Mouse (Mus musculus): ENCODE data around the gene Ptprj. TPM values are rescaled to one million over a fixed set of nuclear protein-coding genes. Genes with fewer than 3 reads are reported as not detected.

The Ptprj gene
- total and polyA plus RNA-seq, 2 experiments, result 12.1 to 35.2 TPM

GRCm38 (mm10) chr2:90543106-90543702 is 37.2 kb downstream of the Ptprj start:
- 93% methylated on average over 6 of the region's 6 CpGs for WGBS
- Histone ChIP-seq H3K4me1 (ENCODE audit: control insufficient read depth, insufficient read depth, low read length) (peaks cover 24% of the 10 kb centered on the region), H3K27me3 (ENCODE audit: control insufficient read depth, insufficient read depth, low read length) (no peaks in the 10 kb centered on the region), H3K79me2 (ENCODE audit: control insufficient read depth, insufficient read depth, low read length) (peaks cover 54% of the 10 kb centered on the region), H3K36me3 (ENCODE audit: control insufficient read depth, insufficient read depth, low read length) (no peaks in the 10 kb centered on the region), H3K27ac (replicated peaks; ENCODE audit: insufficient read depth, low read depth, low read length) (no peak overlapping the region), H3K9ac (ENCODE audit: low read depth, low read length) (no peak overlapping the region), H3K4me3 (ENCODE audit: insufficient read depth, low read depth, low read length) (no peak overlapping the region)
- DNase-seq (ENCODE audit: extremely low read depth, low read depth, low spot score), result no peak
- TF ChIP-seq CTCF (IDR thresholded peaks at IDR 0.05; ENCODE audit: low read depth, low read length), result no peak
- no peak for TF ChIP-seq POLR2A (IDR thresholded peaks at IDR 0.05; ENCODE audit: extremely low read depth, insufficient read depth, low read length)

- WGBS, result 81% methylated on average over 2 of the region's 2 CpGs
- H3K9ac ChIP-seq (ENCODE audit: low read depth, low read length), result no peak overlapping the region
- no peak overlapping the region for H3K27ac ChIP-seq (replicated peaks; ENCODE audit: insufficient read depth, low read depth, low read length)
- H3K36me3 ChIP-seq (ENCODE audit: control insufficient read depth, insufficient read depth, low read length), result no peaks in the 10 kb centered on the region
- peaks cover 58% of the 10 kb centered on the region for H3K79me2 ChIP-seq (ENCODE audit: control insufficient read depth, insufficient read depth, low read length)
- TF ChIP-seq POLR2A (IDR thresholded peaks at IDR 0.05; ENCODE audit: extremely low read depth, insufficient read depth, low read length), result no peak
- no peak for TF ChIP-seq CTCF (IDR thresholded peaks at IDR 0.05; ENCODE audit: low read depth, low read length)
- DNase-seq (ENCODE audit: extremely low read depth, low read depth, low spot score), result no peak
- H3K4me1 ChIP-seq (ENCODE audit: control insufficient read depth, insufficient read depth, low read length), result peaks cover 24% of the 10 kb centered on the region
- no peaks in the 10 kb centered on the region for H3K27me3 ChIP-seq (ENCODE audit: control insufficient read depth, insufficient read depth, low read length)
- H3K4me3 ChIP-seq (ENCODE audit: insufficient read depth, low read depth, low read length), result no peak overlapping the region
Measured at GRCm38 (mm10) chr2:90542656-90543055, 37.8 kb downstream of the Ptprj start.

GRCm38 (mm10) chr2:90539206-90539605 is 41.2 kb downstream of the Ptprj start:
- Histone ChIP-seq H3K9ac (ENCODE audit: low read depth, low read length) (no peak overlapping the region), H3K79me2 (ENCODE audit: control insufficient read depth, insufficient read depth, low read length) (peaks cover 64% of the 10 kb centered on the region), H3K36me3 (ENCODE audit: control insufficient read depth, insufficient read depth, low read length) (no peaks in the 10 kb centered on the region), H3K4me3 (ENCODE audit: insufficient read depth, low read depth, low read length) (no peak overlapping the region), H3K27me3 (ENCODE audit: control insufficient read depth, insufficient read depth, low read length) (no peaks in the 10 kb centered on the region), H3K4me1 (ENCODE audit: control insufficient read depth, insufficient read depth, low read length) (peaks cover 11% of the 10 kb centered on the region), H3K27ac (replicated peaks; ENCODE audit: insufficient read depth, low read depth, low read length) (no peak overlapping the region)
- 43% methylated on average over 4 of the region's 4 CpGs for WGBS
- DNase-seq (ENCODE audit: extremely low read depth, low read depth, low spot score), result peak; percentile 57
- no peak for TF ChIP-seq POLR2A (IDR thresholded peaks at IDR 0.05; ENCODE audit: extremely low read depth, insufficient read depth, low read length)
- no peak for TF ChIP-seq CTCF (IDR thresholded peaks at IDR 0.05; ENCODE audit: low read depth, low read length)

GRCm38 (mm10) chr2:90537244-90537643 is 43.2 kb downstream of the Ptprj start:
- no peak for TF ChIP-seq POLR2A (IDR thresholded peaks at IDR 0.05; ENCODE audit: extremely low read depth, insufficient read depth, low read length)
- TF ChIP-seq CTCF (IDR thresholded peaks at IDR 0.05; ENCODE audit: low read depth, low read length), result no peak
- no peak overlapping the region for H3K9ac ChIP-seq (ENCODE audit: low read depth, low read length)

GRCm38 (mm10) chr2:90536555-90536954 is 43.9 kb downstream of the Ptprj start:
- H3K9ac ChIP-seq (ENCODE audit: low read depth, low read length), result no peak overlapping the region
- TF ChIP-seq CTCF (IDR thresholded peaks at IDR 0.05; ENCODE audit: low read depth, low read length) (no peak), POLR2A (IDR thresholded peaks at IDR 0.05; ENCODE audit: extremely low read depth, insufficient read depth, low read length) (no peak)
- DNase-seq (ENCODE audit: extremely low read depth, low read depth, low spot score), result peak; percentile 63
- peaks cover 60% of the 10 kb centered on the region for H3K79me2 ChIP-seq (ENCODE audit: control insufficient read depth, insufficient read depth, low read length)
- H3K27me3 ChIP-seq (ENCODE audit: control insufficient read depth, insufficient read depth, low read length), result no peaks in the 10 kb centered on the region
- no peak overlapping the region for H3K27ac ChIP-seq (replicated peaks; ENCODE audit: insufficient read depth, low read depth, low read length)
- H3K4me1 ChIP-seq (ENCODE audit: control insufficient read depth, insufficient read depth, low read length), result peaks cover 11% of the 10 kb centered on the region
- no peaks in the 10 kb centered on the region for H3K36me3 ChIP-seq (ENCODE audit: control insufficient read depth, insufficient read depth, low read length)
- H3K4me3 ChIP-seq (ENCODE audit: insufficient read depth, low read depth, low read length), result no peak overlapping the region
- 43% methylated on average over 9 of the region's 9 CpGs for WGBS

More at GRCm38 (mm10) chr2:90537244-90537643, 43.2 kb downstream of the Ptprj start:
- H3K4me1 ChIP-seq (ENCODE audit: control insufficient read depth, insufficient read depth, low read length), result peaks cover 11% of the 10 kb centered on the region
- DNase-seq (ENCODE audit: extremely low read depth, low read depth, low spot score), result peak; percentile 44
- no peak overlapping the region for H3K27ac ChIP-seq (replicated peaks; ENCODE audit: insufficient read depth, low read depth, low read length)
- WGBS, result 43% methylated on average over 4 of the region's 4 CpGs
- H3K27me3 ChIP-seq (ENCODE audit: control insufficient read depth, insufficient read depth, low read length), result no peaks in the 10 kb centered on the region
- no peaks in the 10 kb centered on the region for H3K36me3 ChIP-seq (ENCODE audit: control insufficient read depth, insufficient read depth, low read length)
- H3K4me3 ChIP-seq (ENCODE audit: insufficient read depth, low read depth, low read length), result no peak overlapping the region
- H3K79me2 ChIP-seq (ENCODE audit: control insufficient read depth, insufficient read depth, low read length), result peaks cover 60% of the 10 kb centered on the region

- Histone ChIP-seq H3K4me1 (ENCODE audit: control insufficient read depth, insufficient read depth, low read length) (peaks cover 9% of the 10 kb centered on the region), H3K36me3 (ENCODE audit: control insufficient read depth, insufficient read depth, low read length) (no peaks in the 10 kb centered on the region), H3K27ac (replicated peaks; ENCODE audit: insufficient read depth, low read depth, low read length) (no peak overlapping the region), H3K27me3 (ENCODE audit: control insufficient read depth, insufficient read depth, low read length) (no peaks in the 10 kb centered on the region), H3K9ac (ENCODE audit: low read depth, low read length) (no peak overlapping the region), H3K4me3 (ENCODE audit: insufficient read depth, low read depth, low read length) (no peak overlapping the region), H3K79me2 (ENCODE audit: control insufficient read depth, insufficient read depth, low read length) (peaks cover 66% of the 10 kb centered on the region)
- no peak for DNase-seq (ENCODE audit: extremely low read depth, low read depth, low spot score)
- no peak for TF ChIP-seq POLR2A (IDR thresholded peaks at IDR 0.05; ENCODE audit: extremely low read depth, insufficient read depth, low read length)
- no peak for TF ChIP-seq CTCF (IDR thresholded peaks at IDR 0.05; ENCODE audit: low read depth, low read length)
- WGBS, result 92% methylated on average over 6 of the region's 6 CpGs
Measured at GRCm38 (mm10) chr2:90534751-90535150, 45.7 kb downstream of the Ptprj start.
